Mouse (Mus musculus): ENCODE measurements around the gene Kidins220. TPM values are rescaled to one million over a fixed set of nuclear protein-coding genes. Genes with fewer than 3 reads are reported as not detected.

The Kidins220 gene
- polyA plus RNA-seq, 1 experiment from 2014 or later: 46.7 TPM

DNA sequence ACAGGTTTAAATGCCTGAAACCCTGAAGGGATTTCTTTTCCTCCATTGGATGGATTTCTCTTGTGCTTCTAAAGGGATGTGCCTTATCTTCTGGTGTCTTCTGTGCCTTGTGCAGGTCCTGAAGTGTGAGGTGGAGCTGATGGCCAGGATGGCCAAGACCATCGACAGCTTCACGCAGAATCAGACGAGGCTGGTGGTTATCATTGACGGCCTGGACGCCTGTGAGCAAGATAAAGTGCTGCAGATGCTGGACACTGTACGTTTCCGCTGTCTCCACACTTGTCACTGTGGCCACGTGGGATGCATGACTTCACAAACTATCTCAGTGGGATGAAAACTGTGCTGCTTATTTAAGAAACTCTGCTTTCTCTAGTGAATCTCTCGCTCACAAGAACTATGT, 35.2 kb downstream of the Kidins220 start:
- Histone ChIP-seq H3K27me3 (replicated peaks) (no peaks in the 10 kb centered on the region), H3K27ac (ENCODE audit: poor library complexity, severe bottlenecking) (no peak overlapping the region), H3K36me3 (peaks cover 79% of the 10 kb centered on the region), H3K9ac (no peak overlapping the region), H3K9me3 (replicated peaks) (no peaks in the 10 kb centered on the region), H3K4me2 (no peak overlapping the region), H3K4me3 (no peak overlapping the region), H3K4me1 (replicated peaks) (peaks cover 19% of the 10 kb centered on the region)
- ATAC-seq (ENCODE audit: insufficient number of reproducible peaks, low FRiP score): no peak
- WGBS: 37% methylated on average over 9 of the region's 9 CpGs

DNA sequence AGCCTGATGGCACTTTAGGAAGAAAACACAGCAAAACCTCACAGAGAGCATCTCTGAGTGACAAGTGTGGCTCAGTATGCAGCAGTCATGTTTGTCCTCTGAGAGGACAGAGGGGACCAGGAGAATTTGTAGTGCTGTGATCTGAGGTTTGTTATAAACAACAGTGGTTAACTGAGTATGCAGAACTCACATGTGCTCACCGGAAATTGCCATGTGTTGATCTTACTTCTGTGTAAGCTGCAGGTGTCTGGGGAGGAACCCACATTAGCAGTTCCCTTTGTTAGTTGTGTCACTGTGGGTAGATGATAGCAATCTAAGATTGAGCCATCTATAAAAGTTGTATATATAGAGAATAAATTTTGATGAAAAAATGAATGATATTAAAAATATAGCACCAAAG, 35.7 kb downstream of the Kidins220 start:
- Histone ChIP-seq H3K36me3 (peaks cover 79% of the 10 kb centered on the region), H3K27ac (ENCODE audit: poor library complexity, severe bottlenecking) (no peak overlapping the region), H3K4me3 (no peak overlapping the region), H3K9ac (no peak overlapping the region), H3K4me1 (replicated peaks) (peaks cover 19% of the 10 kb centered on the region), H3K4me2 (no peak overlapping the region), H3K9me3 (replicated peaks) (no peaks in the 10 kb centered on the region), H3K27me3 (replicated peaks) (no peaks in the 10 kb centered on the region)
- no peak for ATAC-seq (ENCODE audit: insufficient number of reproducible peaks, low FRiP score)
- WGBS: 96% methylated on average over 1 of the region's 1 CpGs

DNA sequence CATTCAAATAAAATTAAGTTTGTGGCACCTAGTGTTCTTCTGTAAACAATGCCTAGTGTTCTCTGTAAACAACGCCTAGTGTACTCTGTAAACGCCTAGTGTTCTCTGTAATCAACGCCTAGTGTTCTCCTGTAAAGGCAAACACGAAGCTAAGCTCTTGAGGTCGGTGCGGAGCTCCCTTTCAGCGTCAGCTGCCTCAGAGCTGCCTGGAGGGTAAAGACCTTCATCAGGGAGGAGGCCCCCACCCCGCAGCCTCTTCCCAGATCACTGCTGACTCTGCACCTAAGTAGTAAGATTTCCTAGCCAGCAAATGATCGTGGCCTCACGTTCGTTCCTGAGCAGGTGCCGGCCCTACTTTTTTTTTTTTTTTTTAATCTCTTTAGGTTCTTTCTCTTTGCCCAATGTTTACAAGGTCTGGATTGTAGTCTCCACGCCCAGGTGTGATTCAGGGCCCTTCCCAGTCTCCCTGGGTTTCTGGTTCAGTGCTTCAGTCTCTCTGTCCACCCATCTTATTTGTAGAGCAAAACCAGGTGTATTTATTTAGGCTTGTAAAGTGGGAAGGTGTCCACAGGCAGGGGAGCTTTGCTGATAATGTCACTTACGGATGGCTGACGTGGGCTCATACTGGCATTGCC, 37.1 kb downstream of the Kidins220 start:
- Histone ChIP-seq H3K36me3 (peaks cover 83% of the 10 kb centered on the region), H3K4me1 (replicated peaks) (peaks cover 19% of the 10 kb centered on the region), H3K9ac (no peak overlapping the region), H3K27me3 (replicated peaks) (no peaks in the 10 kb centered on the region), H3K4me3 (no peak overlapping the region), H3K4me2 (no peak overlapping the region), H3K9me3 (replicated peaks) (no peaks in the 10 kb centered on the region), H3K27ac (ENCODE audit: poor library complexity, severe bottlenecking) (no peak overlapping the region)
- 77% methylated on average over 15 of the region's 15 CpGs for WGBS
- ATAC-seq (ENCODE audit: insufficient number of reproducible peaks, low FRiP score): no peak

DNA sequence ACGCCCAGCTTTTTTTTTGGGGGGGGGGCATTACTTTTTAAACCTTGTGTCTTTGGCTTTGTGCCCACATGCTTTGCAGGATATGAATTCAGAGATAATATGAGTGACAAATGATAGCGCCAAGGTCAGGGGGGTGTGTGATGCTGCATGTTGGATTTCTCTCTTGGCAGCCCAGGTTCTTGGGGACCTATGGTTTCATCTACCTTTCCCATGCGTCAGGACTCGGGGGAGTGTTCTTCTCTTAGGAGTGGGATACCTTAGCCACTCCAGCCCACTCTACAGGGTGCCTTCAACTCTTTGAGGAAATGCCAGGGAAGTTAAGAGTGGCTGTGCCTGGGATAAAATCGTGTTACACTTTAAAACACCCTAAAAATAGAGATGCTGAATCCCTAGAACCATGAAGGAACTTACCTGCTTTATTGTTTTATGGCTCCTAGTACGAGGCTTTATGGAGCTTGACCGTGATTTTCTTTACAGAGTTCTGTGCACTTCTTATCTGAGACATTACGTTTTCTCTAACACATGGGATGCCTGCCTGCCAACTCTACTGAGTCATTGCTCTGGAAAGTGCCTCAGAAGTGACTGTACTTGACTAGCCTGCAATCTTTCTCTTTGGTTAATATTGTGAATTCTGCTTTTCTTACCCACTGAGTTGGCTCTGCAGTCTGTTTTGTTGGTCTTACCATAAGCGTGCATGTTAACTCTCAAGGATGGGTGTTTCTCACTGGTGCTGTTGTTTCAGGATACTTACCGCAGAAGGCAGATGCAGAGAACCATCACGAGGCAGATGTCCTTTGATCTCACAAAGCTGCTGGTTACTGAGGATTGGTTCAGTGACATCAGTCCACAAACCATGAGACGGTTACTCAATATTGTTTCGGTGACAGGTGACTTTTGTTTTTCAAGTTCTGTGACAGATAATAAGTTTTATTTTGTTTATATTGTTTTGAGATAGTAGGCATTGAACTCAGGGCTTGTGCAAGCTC, 38.1 kb downstream of the Kidins220 start:
- H3K4me2 ChIP-seq: no peak overlapping the region
- peaks cover 19% of the 10 kb centered on the region for H3K4me1 ChIP-seq (replicated peaks)
- no peak for ATAC-seq (ENCODE audit: insufficient number of reproducible peaks, low FRiP score)
- H3K9me3 ChIP-seq (replicated peaks): no peaks in the 10 kb centered on the region
- peaks cover 82% of the 10 kb centered on the region for H3K36me3 ChIP-seq
- no peak overlapping the region for H3K9ac ChIP-seq
- H3K27me3 ChIP-seq (replicated peaks): no peaks in the 10 kb centered on the region
- peak overlapping the region; percentile 33; the same call in 1 of the 2 replicates for H3K27ac ChIP-seq (ENCODE audit: poor library complexity, severe bottlenecking)
- WGBS: 69% methylated on average over 13 of the region's 13 CpGs
- H3K4me3 ChIP-seq: no peak overlapping the region

DNA sequence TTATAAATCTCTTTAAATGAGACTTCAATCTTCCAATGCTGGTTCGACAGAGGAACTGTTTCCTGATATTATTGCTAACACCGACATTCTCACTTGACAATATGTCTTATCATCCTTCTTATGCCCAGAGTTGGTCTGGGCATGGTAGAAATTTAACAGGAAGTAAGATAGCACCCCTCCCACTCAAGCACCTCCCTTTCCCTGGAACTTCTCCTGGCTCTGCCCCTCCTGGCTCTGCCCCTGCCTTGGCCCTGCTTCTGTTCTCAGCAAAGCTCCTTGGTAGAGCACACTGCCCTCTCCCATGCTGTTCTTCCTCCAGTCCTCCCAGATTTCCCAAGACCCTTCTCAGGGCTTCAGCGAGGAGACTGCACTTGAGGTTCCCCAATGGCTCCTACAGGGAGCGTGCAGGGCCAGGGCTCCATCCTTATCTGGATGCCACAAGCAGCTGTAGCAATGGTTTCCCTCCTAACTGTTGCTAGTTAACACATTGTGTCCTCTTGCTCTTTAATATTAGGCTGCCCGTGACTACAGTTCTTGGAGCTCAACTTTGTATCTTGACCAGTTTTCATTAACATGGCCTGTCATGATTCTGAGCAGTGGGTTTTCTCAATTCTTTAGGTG, 39.7 kb downstream of the Kidins220 start:
- H3K27ac ChIP-seq (ENCODE audit: poor library complexity, severe bottlenecking): no peak overlapping the region
- H3K4me3 ChIP-seq: no peak overlapping the region
- H3K27me3 ChIP-seq (replicated peaks): no peaks in the 10 kb centered on the region
- no peaks in the 10 kb centered on the region for H3K9me3 ChIP-seq (replicated peaks)
- H3K4me1 ChIP-seq (replicated peaks): peaks cover 19% of the 10 kb centered on the region
- no peak for ATAC-seq (ENCODE audit: insufficient number of reproducible peaks, low FRiP score)
- WGBS: 75% methylated on average over 5 of the region's 5 CpGs
- H3K36me3 ChIP-seq: peaks cover 84% of the 10 kb centered on the region
- no peak overlapping the region for H3K9ac ChIP-seq
- no peak overlapping the region for H3K4me2 ChIP-seq

DNA sequence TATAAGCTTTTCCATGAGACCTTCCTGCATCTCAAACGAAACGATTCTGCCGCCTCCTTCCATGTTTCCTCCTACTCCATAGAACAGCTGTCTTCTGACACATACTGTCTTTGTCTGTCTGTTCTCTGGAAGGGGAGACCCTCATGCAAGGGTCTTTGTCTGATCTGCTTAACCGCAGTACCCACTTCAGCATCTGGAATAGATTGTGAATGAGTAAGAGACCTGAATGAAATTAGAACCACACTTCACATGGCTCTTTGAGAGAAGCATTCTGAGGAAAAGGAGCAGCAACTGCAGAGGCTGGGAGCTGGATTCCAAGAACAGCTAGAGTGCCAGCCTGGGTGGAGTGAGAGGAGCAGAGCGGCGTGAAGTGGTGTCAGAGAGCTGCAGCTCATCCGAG, 40.2 kb downstream of the Kidins220 start:
- H3K9ac ChIP-seq: no peak overlapping the region
- no peak overlapping the region for H3K4me2 ChIP-seq
- H3K4me3 ChIP-seq: no peak overlapping the region
- H3K27me3 ChIP-seq (replicated peaks): no peaks in the 10 kb centered on the region
- peaks cover 17% of the 10 kb centered on the region for H3K4me1 ChIP-seq (replicated peaks)
- 90% methylated on average over 7 of the region's 7 CpGs for WGBS
- peaks cover 82% of the 10 kb centered on the region for H3K36me3 ChIP-seq
- H3K9me3 ChIP-seq (replicated peaks): no peaks in the 10 kb centered on the region
- no peak overlapping the region for H3K27ac ChIP-seq (ENCODE audit: poor library complexity, severe bottlenecking)
- ATAC-seq (ENCODE audit: insufficient number of reproducible peaks, low FRiP score): no peak

DNA sequence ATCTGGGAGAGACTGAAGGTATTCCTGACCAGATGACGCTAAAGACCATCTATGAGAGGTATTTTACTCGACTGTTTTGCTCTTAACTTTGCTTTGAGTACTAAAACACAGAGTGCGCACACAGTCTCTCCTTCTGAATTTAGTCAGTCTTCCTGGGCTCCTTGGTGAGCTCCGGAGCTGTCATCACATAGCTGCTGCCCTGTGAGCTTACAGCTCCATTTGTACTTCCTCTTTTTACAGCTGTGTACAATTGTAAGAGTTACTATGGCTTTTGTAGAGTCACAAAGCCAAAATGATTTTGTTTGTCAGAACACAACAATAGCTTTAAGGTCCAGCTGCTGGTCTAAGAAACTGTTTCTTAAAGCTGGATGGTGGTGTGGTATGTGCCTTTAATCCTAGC, 42.3 kb downstream of the Kidins220 start:
- H3K4me3 ChIP-seq: no peak overlapping the region
- H3K4me1 ChIP-seq (replicated peaks): peaks cover 22% of the 10 kb centered on the region
- no peaks in the 10 kb centered on the region for H3K27me3 ChIP-seq (replicated peaks)
- no peak overlapping the region for H3K4me2 ChIP-seq
- H3K36me3 ChIP-seq: peaks cover 71% of the 10 kb centered on the region
- H3K27ac ChIP-seq (ENCODE audit: poor library complexity, severe bottlenecking): no peak overlapping the region
- 78% methylated on average over 4 of the region's 4 CpGs for WGBS
- ATAC-seq (ENCODE audit: insufficient number of reproducible peaks, low FRiP score): no peak
- H3K9me3 ChIP-seq (replicated peaks): no peaks in the 10 kb centered on the region
- H3K9ac ChIP-seq: no peak overlapping the region

DNA sequence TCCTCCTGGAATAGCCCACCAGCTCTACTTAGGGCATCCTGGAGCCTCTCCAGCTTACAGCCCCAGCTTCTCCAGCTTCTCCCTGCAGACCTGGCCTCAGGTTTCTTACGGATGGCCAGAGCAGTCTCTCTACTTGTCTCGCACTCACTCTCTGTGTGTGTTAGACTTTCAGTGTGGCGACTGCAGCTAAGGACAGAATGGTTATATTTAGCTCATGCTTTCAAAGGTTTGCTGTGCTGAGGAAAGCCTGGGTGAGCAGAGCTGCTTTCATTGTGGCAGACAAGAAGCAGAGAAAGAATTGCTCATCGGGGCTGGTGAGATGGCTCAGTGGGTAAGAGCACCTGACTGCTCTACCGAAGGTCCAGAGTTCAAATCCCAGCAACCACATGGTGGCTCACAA, 46.3 kb downstream of the Kidins220 start:
- H3K4me1 ChIP-seq (replicated peaks): peaks cover 12% of the 10 kb centered on the region
- no peaks in the 10 kb centered on the region for H3K27me3 ChIP-seq (replicated peaks)
- no peak overlapping the region for H3K4me3 ChIP-seq
- 51% methylated on average over 5 of the region's 5 CpGs for WGBS
- no peaks in the 10 kb centered on the region for H3K9me3 ChIP-seq (replicated peaks)
- H3K4me2 ChIP-seq: 0 out of 2 replicates have a peak overlapping the region, but pooled peaks have one; percentile 9
- peak overlapping the region; percentile 77 for H3K27ac ChIP-seq (ENCODE audit: poor library complexity, severe bottlenecking)
- no peak overlapping the region for H3K9ac ChIP-seq
- ATAC-seq (ENCODE audit: insufficient number of reproducible peaks, low FRiP score): peak; percentile 57; the same call in 1 of the 2 replicates
- H3K36me3 ChIP-seq: peaks cover 45% of the 10 kb centered on the region

DNA sequence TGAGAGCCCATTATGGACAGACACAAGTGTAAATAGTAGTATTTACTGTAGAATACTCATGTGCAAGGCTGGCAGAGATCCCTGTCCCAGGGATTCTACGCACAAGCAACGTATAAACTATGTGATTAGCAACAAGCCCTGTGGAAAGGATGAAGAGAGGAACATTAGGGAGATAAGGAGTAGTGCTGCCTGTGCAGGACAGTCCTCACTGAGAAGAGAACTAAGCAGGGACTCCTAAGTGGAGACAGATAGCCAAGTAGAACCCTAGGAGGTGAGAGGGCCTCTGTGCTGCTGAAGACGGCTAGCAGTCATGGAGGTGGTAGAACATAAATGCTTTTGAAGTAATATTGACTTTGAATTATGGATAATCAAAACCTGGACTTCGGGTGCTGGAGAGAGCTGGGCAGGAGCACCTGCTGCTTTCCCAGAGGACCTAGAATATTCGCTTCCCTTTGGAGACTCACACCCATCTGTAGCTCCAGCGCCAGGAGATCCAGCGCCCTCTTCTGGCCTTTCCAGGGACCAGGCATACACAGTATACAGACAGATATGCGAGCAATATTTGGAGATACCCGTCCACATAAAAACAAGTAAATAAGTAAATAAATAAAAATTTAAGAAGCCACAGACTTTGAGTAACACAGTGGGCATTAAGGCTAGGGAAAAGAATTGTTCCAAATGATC, 50.3 kb downstream of the Kidins220 start:
- ATAC-seq (ENCODE audit: insufficient number of reproducible peaks, low FRiP score): no peak; the same call in 1 of the 2 replicates
- Histone ChIP-seq H3K4me1 (replicated peaks) (peaks cover 17% of the 10 kb centered on the region), H3K27me3 (replicated peaks) (no peaks in the 10 kb centered on the region), H3K9me3 (replicated peaks) (no peaks in the 10 kb centered on the region), H3K4me2 (no peak overlapping the region), H3K36me3 (peaks cover 19% of the 10 kb centered on the region), H3K4me3 (no peak overlapping the region), H3K27ac (ENCODE audit: poor library complexity, severe bottlenecking) (no peak overlapping the region), H3K9ac (no peak overlapping the region)
- 54% methylated on average over 9 of the region's 9 CpGs for WGBS

DNA sequence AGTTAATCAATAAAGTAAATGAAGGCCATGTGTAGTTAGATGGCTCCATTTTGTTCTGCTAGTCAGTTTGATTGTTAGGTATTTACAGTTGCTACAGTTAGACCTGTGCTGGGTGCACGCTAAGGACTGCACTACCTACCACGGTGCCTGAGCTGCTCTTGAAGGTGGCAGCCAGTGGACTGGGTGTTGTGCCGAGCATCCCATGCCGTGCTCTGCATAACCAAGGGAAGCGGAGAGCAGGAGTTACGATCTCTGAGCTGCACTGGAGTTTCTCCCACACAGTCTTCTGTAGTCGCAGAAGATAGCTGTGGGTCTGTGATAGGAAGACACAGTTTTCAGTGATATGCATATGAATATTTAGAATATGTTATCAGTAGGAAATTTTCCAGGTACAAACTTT, 51.6 kb downstream of the Kidins220 start:
- Histone ChIP-seq H3K9ac (no peak overlapping the region), H3K36me3 (peaks cover 24% of the 10 kb centered on the region), H3K27ac (ENCODE audit: poor library complexity, severe bottlenecking) (no peak overlapping the region), H3K4me2 (no peak overlapping the region), H3K4me3 (no peak overlapping the region), H3K9me3 (replicated peaks) (no peaks in the 10 kb centered on the region), H3K27me3 (replicated peaks) (no peaks in the 10 kb centered on the region), H3K4me1 (replicated peaks) (peaks cover 10% of the 10 kb centered on the region)
- WGBS: 74% methylated on average over 7 of the region's 7 CpGs
- no peak for ATAC-seq (ENCODE audit: insufficient number of reproducible peaks, low FRiP score)

Data from heart, embryonic 12.5 days (tissue).